Mouse (Mus musculus) thymus, postnatal 4 days (tissue): ENCODE data around the gene A130010J15Rik.

Source experiments
- DNase-seq: peaks from one replicate; pipeline ENCODE4 v3.0.0; 2021

The A130010J15Rik gene

GRCm38 (mm10) chr1:193167746-193168145 is at the start of gene A130010J15Rik:
A130010J15Rik (plus strand) TSS chr1:193168046.
- no peak for DNase-seq

GRCm38 (mm10) chr1:193122793-193123192 is 45.1 kb upstream of the A130010J15Rik start:
- DNase-seq = peak; percentile 65

GRCm38 (mm10) chr1:193123290-193123689 is 44.6 kb upstream of the A130010J15Rik start:
- DNase-seq = peak; percentile 51

- no peak for DNase-seq
Measured at GRCm38 (mm10) chr1:193125835-193126234, 42.0 kb upstream of the A130010J15Rik start.

GRCm38 (mm10) chr1:193128055-193128454 is 39.8 kb upstream of the A130010J15Rik start:
- no peak for DNase-seq

GRCm38 (mm10) chr1:193129321-193129720 is 38.5 kb upstream of the A130010J15Rik start:
- no peak for DNase-seq

- DNase-seq = peak; percentile 100
Measured at GRCm38 (mm10) chr1:193129786-193130455, 37.9 kb upstream of the A130010J15Rik start, which contains the start of gene Diexf. Diexf (minus strand) TSS chr1:193130272.

GRCm38 (mm10) chr1:193130456-193130825 is 37.4 kb upstream of the A130010J15Rik start:
- no peak for DNase-seq

GRCm38 (mm10) chr1:193130839-193131238 is 37.0 kb upstream of the A130010J15Rik start:
- peak; percentile 54 for DNase-seq

GRCm38 (mm10) chr1:193131311-193131948 is 36.4 kb upstream of the A130010J15Rik start:
- DNase-seq = peak; percentile 28

- no peak for DNase-seq
Measured at GRCm38 (mm10) chr1:193132385-193132784, 35.5 kb upstream of the A130010J15Rik start.

GRCm38 (mm10) chr1:193133726-193134125 is 34.1 kb upstream of the A130010J15Rik start:
- DNase-seq = peak; percentile 53

GRCm38 (mm10) chr1:193138087-193138486 is 29.8 kb upstream of the A130010J15Rik start:
- DNase-seq = no peak

GRCm38 (mm10) chr1:193138669-193139068 is 29.2 kb upstream of the A130010J15Rik start:
- DNase-seq = no peak

- no peak for DNase-seq
Measured at GRCm38 (mm10) chr1:193141118-193141517, 26.7 kb upstream of the A130010J15Rik start.

GRCm38 (mm10) chr1:193142517-193143062 is 25.3 kb upstream of the A130010J15Rik start:
- peak; percentile 55 for DNase-seq

- DNase-seq = peak; percentile 71
Measured at GRCm38 (mm10) chr1:193144516-193144915, 23.3 kb upstream of the A130010J15Rik start.

- peak; percentile 48 for DNase-seq
Measured at GRCm38 (mm10) chr1:193145101-193145500, 22.7 kb upstream of the A130010J15Rik start.

- peak; percentile 37 for DNase-seq
Measured at GRCm38 (mm10) chr1:193146416-193146815, 21.4 kb upstream of the A130010J15Rik start.

- no peak for DNase-seq
Measured at GRCm38 (mm10) chr1:193149231-193149630, 18.6 kb upstream of the A130010J15Rik start.

- no peak for DNase-seq
Measured at GRCm38 (mm10) chr1:193151134-193151533, 16.7 kb upstream of the A130010J15Rik start.

GRCm38 (mm10) chr1:193152872-193153271 is 15.0 kb upstream of the A130010J15Rik start, which contains the start of gene Irf6:
Irf6 (plus strand) TSS chr1:193153111.
- DNase-seq = peak; percentile 77

GRCm38 (mm10) chr1:193153561-193153960 is 14.3 kb upstream of the A130010J15Rik start:
- DNase-seq = peak; percentile 49
